Mouse (Mus musculus) olfactory bulb, adult 2 months (tissue): ENCODE results near the gene Rab37.

Experiments used
- CTCF ChIP-seq: fragments of 200-500 bp; IDR thresholded peaks from 2 replicates; pipeline ENCODE4 v1.5.1; 2012; ENCODE audit warnings: low read depth, mild to moderate bottlenecking, low read length, moderate library complexity; ENCODE audit not compliant: insufficient read depth
- POLR2A ChIP-seq: fragments of 200-500 bp; IDR thresholded peaks from 2 replicates; pipeline ENCODE4 v1.6.1; 2012; ENCODE audit warnings: mild to moderate bottlenecking, low read depth, low read length, moderate library complexity; ENCODE audit not compliant: insufficient read depth

- TF ChIP-seq CTCF: no peak
- no peak for TF ChIP-seq POLR2A
These were observed 82.5 kb downstream of the Rab37 start for GRCm38 (mm10) chr11:115173549-115174339.
